Comparison of ENCODE assay signal across 20 mouse cellular contexts in genomic region chr11:8699777-8700176, GRCm38 (mm10).
"Had no signal": no experiment of that assay in that cellular context is flagged by ENCODE, and none has a peak within 500 bp of the region (broad histone marks: within the 10 kb centered on the region; RNA-seq: fewer than 3 reads in every experiment).

No protein-coding gene starts in this region.

- H3K4me1 ChIP-seq: megakaryocyte, embryonic 14.5 days; midbrain, embryonic 15.5 days; neural tube, embryonic 13.5 days had no signal

- H3K36me3 ChIP-seq: limb, embryonic 12.5 days; limb, embryonic 15.5 days; liver, embryonic 12.5 days; liver, embryonic 15.5 days; lung, embryonic 15.5 days; midbrain, embryonic 12.5 days; midbrain, embryonic 15.5 days; neural tube, embryonic 13.5 days had no signal

- H3K27ac ChIP-seq: kidney, postnatal 0 days; left cerebral cortex, adult 2 months; limb, embryonic 12.5 days; limb, embryonic 15.5 days; liver, embryonic 12.5 days; liver, embryonic 15.5 days; lung, embryonic 15.5 days; midbrain, embryonic 12.5 days; midbrain, embryonic 15.5 days; neural tube, embryonic 13.5 days had no signal

- DNase-seq: kidney, adult 2 months; kidney, postnatal 36 days; layer of hippocampus, postnatal 36 days; lung, adult 18-20 months; lung, postnatal 10 days; lung, postnatal 36 days; retina, postnatal 1 day; thymus, postnatal 36 days had no signal

- H3K4me3 ChIP-seq: left cerebral cortex, adult 2 months; limb, embryonic 12.5 days; limb, embryonic 15.5 days; liver, embryonic 12.5 days; liver, embryonic 15.5 days; lung, embryonic 15.5 days; megakaryocyte, embryonic 14.5 days; midbrain, embryonic 12.5 days; midbrain, embryonic 15.5 days; myocyte; neural tube, embryonic 13.5 days had no signal

- H3K27me3 ChIP-seq: limb, embryonic 12.5 days; limb, embryonic 15.5 days; liver, embryonic 12.5 days; liver, embryonic 15.5 days; lung, embryonic 15.5 days; midbrain, embryonic 15.5 days; neural tube, embryonic 13.5 days had no signal
